Mouse (Mus musculus) neutrophil, adult 5-6 weeks (primary cell): ENCODE measurements around the gene Gm5148. TPM values are rescaled to one million over a fixed set of nuclear protein-coding genes. Genes with fewer than 3 reads are reported as not detected.

Experiments
- total RNA-seq: library from RNA; stranded (forward); fragments of 200-1000 nt; gene quantifications from 2 replicates; pipeline ENCODE4 v1.2.3, GENCODE M21; 2017

The Gm5148 gene
- total RNA-seq, 1 experiment from 2014 or later = 10.2 TPM

Other genes starting within 250 kb of the Gm5148 start
- 0.58 and 0.74 TPM in 2 replicates for gene Spry1, start 84.5 kb downstream of the Gm5148 start, total RNA-seq